Mouse (Mus musculus): ENCODE results near the gene Ptprq.

Ptprq gene

GRCm38 (mm10) chr10:107485870-107486269 lies 234.0 kb downstream of the Ptprq start, which contains the start of gene Myf5:
Gene Myf5, minus strand, starts transcription at chr10:107486134.
- no peak for DNase-seq

- DNase-seq, result no peak
Measured at GRCm38 (mm10) chr10:107484050-107484449, 235.8 kb downstream of the Ptprq start.

- DNase-seq, result no peak
Measured at GRCm38 (mm10) chr10:107473497-107473896, 246.4 kb downstream of the Ptprq start.

- DNase-seq, result no peak
Measured at GRCm38 (mm10) chr10:107471712-107472111, 248.1 kb downstream of the Ptprq start.

- DNase-seq, result no peak
Measured at GRCm38 (mm10) chr10:107467819-107468218, 252.0 kb downstream of the Ptprq start.

Measured in heart, adult 11 months (tissue).